Mouse (Mus musculus): ENCODE measurements around the gene Myo5a. TPM values are rescaled to one million over a fixed set of nuclear protein-coding genes. Genes with fewer than 3 reads are reported as not detected.
"Not testable (repeated sequence)": the region's sequence is repeated elsewhere in the genome, so short reads cannot be mapped to it uniquely, and the experiment has no call there.

The Myo5a gene
- polyA plus RNA-seq, 1 experiment = 5.8 TPM

- no peak for DNase-seq
- Histone ChIP-seq H3K4me3 (replicated peaks; ENCODE audit: extremely low read depth, low read depth, low read length) (no peak overlapping the region), H3K4me1 (ENCODE audit: control insufficient read depth, insufficient read depth, low read length) (peaks cover 3% of the 10 kb centered on the region)
- TF ChIP-seq CTCF (IDR thresholded peaks at IDR 0.05; ENCODE audit: insufficient read depth, low read length) (no peak), POLR2A (IDR thresholded peaks at IDR 0.05; ENCODE audit: borderline replicate concordance, extremely low read depth, low read depth, low read length) (no peak)
These were observed 178.1 kb downstream of the Myo5a start for GRCm38 (mm10) chr9:75248874-75249273.

- 56% methylated on average over 6 of the region's 6 CpGs for WGBS
These were observed 182.3 kb downstream of the Myo5a start for GRCm38 (mm10) chr9:75253158-75253557.

GRCm38 (mm10) chr9:75253766-75254165 lies 183.0 kb downstream of the Myo5a start:
- H3K4me1 ChIP-seq (ENCODE audit: control insufficient read depth, insufficient read depth, low read length) = peaks cover 10% of the 10 kb centered on the region
- H3K4me3 ChIP-seq (replicated peaks; ENCODE audit: extremely low read depth, low read depth, low read length) = no peak overlapping the region
- TF ChIP-seq POLR2A (IDR thresholded peaks at IDR 0.05; ENCODE audit: borderline replicate concordance, extremely low read depth, low read depth, low read length) (no peak), CTCF (IDR thresholded peaks at IDR 0.05; ENCODE audit: insufficient read depth, low read length) (no peak)
- DNase-seq = no peak
- WGBS = 25% methylated on average over 3 of the region's 3 CpGs

More at GRCm38 (mm10) chr9:75253158-75253557, 182.3 kb downstream of the Myo5a start:
- H3K4me1 ChIP-seq (ENCODE audit: control insufficient read depth, insufficient read depth, low read length) = peaks cover 10% of the 10 kb centered on the region
- not testable (repeated sequence) for DNase-seq; H3K4me3 ChIP-seq (replicated peaks; ENCODE audit: extremely low read depth, low read depth, low read length)

GRCm38 (mm10) chr9:75254196-75254955 lies 183.6 kb downstream of the Myo5a start:
- DNase-seq = no peak
- TF ChIP-seq CTCF (IDR thresholded peaks at IDR 0.05; ENCODE audit: insufficient read depth, low read length) (no peak), POLR2A (IDR thresholded peaks at IDR 0.05; ENCODE audit: borderline replicate concordance, extremely low read depth, low read depth, low read length) (no peak)
- WGBS = 28% methylated on average over 13 of the region's 13 CpGs
- Histone ChIP-seq H3K4me1 (ENCODE audit: control insufficient read depth, insufficient read depth, low read length) (peaks cover 10% of the 10 kb centered on the region), H3K4me3 (replicated peaks; ENCODE audit: extremely low read depth, low read depth, low read length) (no peak overlapping the region)

- WGBS = 77% methylated on average over 14 of the region's 14 CpGs
- DNase-seq = no peak
- Histone ChIP-seq H3K4me3 (replicated peaks; ENCODE audit: extremely low read depth, low read depth, low read length) (no peak overlapping the region), H3K4me1 (ENCODE audit: control insufficient read depth, insufficient read depth, low read length) (peaks cover 10% of the 10 kb centered on the region)
- TF ChIP-seq POLR2A (IDR thresholded peaks at IDR 0.05; ENCODE audit: borderline replicate concordance, extremely low read depth, low read depth, low read length) (no peak), CTCF (IDR thresholded peaks at IDR 0.05; ENCODE audit: insufficient read depth, low read length) (no peak)
These were observed 185.2 kb downstream of the Myo5a start for GRCm38 (mm10) chr9:75255820-75256545.

- TF ChIP-seq POLR2A (IDR thresholded peaks at IDR 0.05; ENCODE audit: borderline replicate concordance, extremely low read depth, low read depth, low read length) (no peak), CTCF (IDR thresholded peaks at IDR 0.05; ENCODE audit: insufficient read depth, low read length) (no peak)
- 68% methylated on average over 4 of the region's 4 CpGs for WGBS
- no peak for DNase-seq
- Histone ChIP-seq H3K4me3 (replicated peaks; ENCODE audit: extremely low read depth, low read depth, low read length) (no peak overlapping the region), H3K4me1 (ENCODE audit: control insufficient read depth, insufficient read depth, low read length) (peaks cover 9% of the 10 kb centered on the region)
These were observed 188.0 kb downstream of the Myo5a start for GRCm38 (mm10) chr9:75258792-75259191.

- 88% methylated on average over 4 of the region's 4 CpGs for WGBS
- no peaks in the 10 kb centered on the region; the same call in 1 of the 2 replicates for H3K4me1 ChIP-seq (ENCODE audit: control insufficient read depth, insufficient read depth, low read length)
- H3K4me3 ChIP-seq (replicated peaks; ENCODE audit: extremely low read depth, low read depth, low read length) = no peak overlapping the region
- no peak for DNase-seq
- TF ChIP-seq POLR2A (IDR thresholded peaks at IDR 0.05; ENCODE audit: borderline replicate concordance, extremely low read depth, low read depth, low read length) (no peak), CTCF (IDR thresholded peaks at IDR 0.05; ENCODE audit: insufficient read depth, low read length) (peak; percentile 10; the same call in 1 of the 2 replicates)
These were observed 188.8 kb downstream of the Myo5a start for GRCm38 (mm10) chr9:75259656-75260055.

GRCm38 (mm10) chr9:75261332-75261872 lies 190.6 kb downstream of the Myo5a start:
- no peak for DNase-seq
- TF ChIP-seq POLR2A (IDR thresholded peaks at IDR 0.05; ENCODE audit: borderline replicate concordance, extremely low read depth, low read depth, low read length) (no peak), CTCF (IDR thresholded peaks at IDR 0.05; ENCODE audit: insufficient read depth, low read length) (no peak)
- H3K4me1 ChIP-seq (ENCODE audit: control insufficient read depth, insufficient read depth, low read length) = no peaks in the 10 kb centered on the region
- 34% methylated on average over 8 of the region's 8 CpGs for WGBS
- H3K4me3 ChIP-seq (replicated peaks; ENCODE audit: extremely low read depth, low read depth, low read length) = no peak overlapping the region

- TF ChIP-seq POLR2A (IDR thresholded peaks at IDR 0.05; ENCODE audit: borderline replicate concordance, extremely low read depth, low read depth, low read length) (no peak), CTCF (IDR thresholded peaks at IDR 0.05; ENCODE audit: insufficient read depth, low read length) (no peak)
- Histone ChIP-seq H3K4me3 (replicated peaks; ENCODE audit: extremely low read depth, low read depth, low read length) (no peak overlapping the region), H3K4me1 (ENCODE audit: control insufficient read depth, insufficient read depth, low read length) (no peaks in the 10 kb centered on the region)
- DNase-seq = no peak
- WGBS = 48% methylated on average over 8 of the region's 8 CpGs
These were observed 191.5 kb downstream of the Myo5a start for GRCm38 (mm10) chr9:75262235-75262826.
